Comparison of ENCODE assay signal across 9 mouse cellular contexts in the genomic region with DNA sequence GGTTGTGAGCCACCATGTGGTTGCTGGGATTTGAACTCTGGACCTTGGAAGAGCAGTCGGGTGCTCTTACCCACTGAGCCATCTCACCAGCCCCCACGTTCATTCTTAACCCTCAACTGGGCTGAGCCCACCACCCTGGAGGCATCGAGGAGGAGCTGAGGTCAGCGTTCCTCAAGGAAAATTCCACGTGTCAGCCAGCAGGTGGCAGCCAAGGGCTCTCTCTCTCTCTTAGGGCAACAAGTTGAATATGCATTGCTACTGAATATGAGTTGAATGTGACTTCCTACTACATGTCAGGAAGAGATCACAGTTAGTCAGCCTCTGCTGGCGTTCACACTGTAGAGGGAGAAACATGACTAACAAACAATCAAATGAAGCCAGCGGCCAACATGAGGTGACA. TPM values are rescaled to one million over a fixed set of nuclear protein-coding genes. Genes with fewer than 3 reads are reported as not detected.
A peak's percentile ranks its signal among the peaks of the same experiment; 100 is the strongest.
DNase-seq lines count a peak whose midpoint lies in the region; ATAC-seq and TF ChIP-seq lines count a peak whose summit lies in the region.
"Had no signal": no experiment of that assay in that cellular context is flagged by ENCODE, and none has a peak within 500 bp of the region (broad histone marks: within the 10 kb centered on the region; RNA-seq: fewer than 3 reads in every experiment).

No protein-coding gene starts in this region.

- ATAC-seq in megakaryocyte-erythroid progenitor cell, adult 5-6 weeks (replicated peaks; ENCODE audit: low FRiP score, low TSS enrichment, poor library complexity, severe bottlenecking): peak; percentile 50; the same call in 1 of the 2 replicates

- peak; percentile 86 for TF ChIP-seq CTCF in heart, adult 2 months (IDR thresholded peaks at IDR 0.05)

- no peak for TF ChIP-seq EP300 in heart, adult 2 months (IDR thresholded peaks at IDR 0.05; ENCODE audit: insufficient read depth, low read depth, low read length)

- no peak overlapping the region for H3K9ac ChIP-seq in heart, adult 2 months (ENCODE audit: low read depth, low read length)
- H3K9ac ChIP-seq: limb, embryonic 12.5 days had no signal

- H3K36me3 ChIP-seq in heart, adult 2 months (ENCODE audit: control insufficient read depth, insufficient read depth, low read length): no peaks in the 10 kb centered on the region
- H3K36me3 ChIP-seq: limb, embryonic 12.5 days had no signal

- DNase-seq in heart, adult 2 months: peak; percentile 56 to 74
- DNase-seq in heart, postnatal 25 days (ENCODE audit: low spot score): no peak
- DNase-seq in right cerebral cortex, adult 18-20 months: peak; percentile 62
- DNase-seq in right cerebral cortex, postnatal 25 days: no peak
- DNase-seq in brain, adult 2 months (ENCODE audit: low read depth, low spot score): peak; percentile 84
- peak; percentile 51 for DNase-seq in gastrocnemius, postnatal 14 days
- peak; percentile 87 for DNase-seq in thymus, postnatal 4 days

- H3K27me3 ChIP-seq in heart, adult 2 months (ENCODE audit: control insufficient read depth, insufficient read depth, low read length): peaks cover 11% of the 10 kb centered on the region

- no peak overlapping the region for H3K4me3 ChIP-seq in heart, adult 2 months
- H3K4me3 ChIP-seq: limb, embryonic 12.5 days had no signal

- intact Hi-C loops in heart, adult 2 months (cut with DNase I): loop anchor here (5.0 kb wide), 1 partner anchor 439 kb away; no protein-coding TSS in a partner anchor
- intact Hi-C loops in heart, postnatal 25 days (cut with DNase I): no loop called here
- intact Hi-C loops in gastrocnemius, postnatal 14 days (cut with DNase I; ENCODE audit: low total_unique reads): no loop called here

- no peak for TF ChIP-seq POLR2A in heart, adult 2 months (IDR thresholded peaks at IDR 0.05; ENCODE audit: insufficient read depth, low read depth, low read length)

- no peak overlapping the region for H3K27ac ChIP-seq in heart, adult 2 months
- H3K27ac ChIP-seq: limb, embryonic 12.5 days had no signal

- H3K4me1 ChIP-seq in heart, adult 2 months (ENCODE audit: control insufficient read depth, insufficient read depth, low read length): no peaks in the 10 kb centered on the region

- H3K79me2 ChIP-seq in heart, adult 2 months (replicated peaks; ENCODE audit: control insufficient read depth, insufficient read depth, low read length): no peaks in the 10 kb centered on the region

- WGBS in heart, adult 2 months: 17% methylated on average over 7 of the region's 7 CpGs

RNA-seq across cellular contexts. Expression of gene Fbxo2, which starts 7.9 kb away (rescaled TPM):
- under 1 TPM in 1 of 2 experiments, not detected in 1; 0.31 TPM for total RNA-seq in heart, adult 2 months (2021)
- 0.47 and 0.59 TPM in 2 replicates for polyA plus RNA-seq in heart, adult 2 months (2012; rRNA removed)
- under 1 TPM in 1 of 2 experiments, not detected in 1; 0.20 TPM for total RNA-seq in heart, postnatal 25 days (2021)
- total RNA-seq in gastrocnemius, postnatal 14 days (2021): not detected
- total RNA-seq in megakaryocyte-erythroid progenitor cell, adult 5-6 weeks (2014; fragmentation: Nextera tagmentation): not detected in 2 replicates
- not detected in 2 replicates for total RNA-seq in megakaryocyte-erythroid progenitor cell, adult 5-6 weeks (2017)

RNA-seq across cellular contexts. Expression of gene Fbxo44, which starts 8.0 kb away (rescaled TPM):
- total RNA-seq in heart, adult 2 months (2021): 10 to 100 TPM; 19.7 to 26.7 TPM
- polyA plus RNA-seq in heart, adult 2 months (2012; rRNA removed): 18.7 and 35.0 TPM in 2 replicates
- 10 to 100 TPM; 16.0 to 16.9 TPM for total RNA-seq in heart, postnatal 25 days (2021)
- total RNA-seq in gastrocnemius, postnatal 14 days (2021): 1 to 10 TPM; 1.4 to 3.3 TPM
- total RNA-seq in megakaryocyte-erythroid progenitor cell, adult 5-6 weeks (2014; fragmentation: Nextera tagmentation): 6.0 and 6.6 TPM in 2 replicates
- total RNA-seq in megakaryocyte-erythroid progenitor cell, adult 5-6 weeks (2017): 4.1 and 5.5 TPM in 2 replicates

RNA-seq across cellular contexts. Expression of gene Fbxo6, which starts 16.3 kb away (rescaled TPM):
- total RNA-seq in heart, adult 2 months (2021): 10 to 100 TPM; 36.0 to 39.3 TPM
- 68.4 and 68.6 TPM in 2 replicates for polyA plus RNA-seq in heart, adult 2 months (2012; rRNA removed)
- 10 to 100 TPM; 34.5 to 37.5 TPM for total RNA-seq in heart, postnatal 25 days (2021)
- total RNA-seq in gastrocnemius, postnatal 14 days (2021): 10 to 100 TPM; 22.9 to 29.1 TPM
- total RNA-seq in megakaryocyte-erythroid progenitor cell, adult 5-6 weeks (2014; fragmentation: Nextera tagmentation): 19.7 and 25.6 TPM in 2 replicates
- total RNA-seq in megakaryocyte-erythroid progenitor cell, adult 5-6 weeks (2017): 10.5 and 12.7 TPM in 2 replicates

RNA-seq across cellular contexts. Expression of gene Draxin, which starts 37.8 kb away (rescaled TPM):
- under 1 TPM in 1 of 2 experiments, not detected in 1; 0.41 TPM for total RNA-seq in heart, adult 2 months (2021)
- polyA plus RNA-seq in heart, adult 2 months (2012; rRNA removed): 0.29 and 0.32 TPM in 2 replicates
- total RNA-seq in heart, postnatal 25 days (2021): under 1 TPM; 0.05 to 0.11 TPM
- total RNA-seq in gastrocnemius, postnatal 14 days (2021): under 1 TPM; 0.10 to 0.13 TPM
- not detected in 2 replicates for total RNA-seq in megakaryocyte-erythroid progenitor cell, adult 5-6 weeks (2014; fragmentation: Nextera tagmentation)
- not detected in 2 replicates for total RNA-seq in megakaryocyte-erythroid progenitor cell, adult 5-6 weeks (2017)

RNA-seq across cellular contexts. Expression of gene Mad2l2, which starts 38.1 kb away (rescaled TPM):
- total RNA-seq in heart, adult 2 months (2021): 10 to 100 TPM; 11.0 to 13.8 TPM
- 21.9 and 23.6 TPM in 2 replicates for polyA plus RNA-seq in heart, adult 2 months (2012; rRNA removed)
- total RNA-seq in heart, postnatal 25 days (2021): 10 to 100 TPM; 11.9 to 12.8 TPM
- total RNA-seq in gastrocnemius, postnatal 14 days (2021): 10 to 100 TPM; 11.5 to 12.9 TPM
- 25.1 and 28.9 TPM in 2 replicates for total RNA-seq in megakaryocyte-erythroid progenitor cell, adult 5-6 weeks (2014; fragmentation: Nextera tagmentation)
- 5.8 and 10.9 TPM in 2 replicates for total RNA-seq in megakaryocyte-erythroid progenitor cell, adult 5-6 weeks (2017)

Comparison
In these comparisons a context has a peak if more than half of its experiments do, and no peak if none do; other contexts are left out.
1. DNase-seq: peak in heart, adult 2 months (2 of 2), right cerebral cortex, adult 18-20 months (single experiment), brain, adult 2 months (single experiment), gastrocnemius, postnatal 14 days (single experiment) and thymus, postnatal 4 days (single experiment); none in heart, postnatal 25 days (single experiment) and right cerebral cortex, postnatal 25 days (single experiment).